Mouse (Mus musculus): Measurements from ENCODE around the gene Cyp46a1.
A peak's percentile ranks its signal among the peaks of the same experiment; 100 is the strongest.

Gene Cyp46a1

GRCm38 (mm10) chr12:108398681-108399080 is 64.5 kb downstream of the Cyp46a1 start:
- DNase-seq (ENCODE audit: low read depth, low spot score): no peak

DNA sequence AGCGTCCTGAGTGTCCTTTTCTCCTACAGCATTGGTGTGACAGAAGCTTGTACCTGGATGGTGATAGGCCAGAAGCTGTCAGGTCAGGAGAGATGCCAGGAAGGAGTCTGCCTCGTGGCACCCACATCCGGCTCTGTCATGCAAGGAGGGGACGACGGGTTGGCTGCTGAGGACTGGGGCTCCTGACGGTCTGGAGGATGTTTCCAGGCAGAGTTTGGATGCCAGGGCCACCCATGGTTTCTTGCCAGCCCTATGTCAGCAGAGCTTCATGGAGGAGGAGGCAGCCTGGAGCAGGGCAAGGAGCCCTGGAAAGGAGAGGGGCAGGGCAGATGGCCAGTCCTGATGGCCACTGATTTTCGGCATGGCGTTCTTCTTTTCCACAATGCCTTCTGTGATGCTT is 65.0 kb downstream of the Cyp46a1 start:
- DNase-seq (ENCODE audit: low read depth, low spot score): peak; percentile 44

GRCm38 (mm10) chr12:108400951-108401350 is 66.8 kb downstream of the Cyp46a1 start:
- DNase-seq (ENCODE audit: low read depth, low spot score): no peak

DNA sequence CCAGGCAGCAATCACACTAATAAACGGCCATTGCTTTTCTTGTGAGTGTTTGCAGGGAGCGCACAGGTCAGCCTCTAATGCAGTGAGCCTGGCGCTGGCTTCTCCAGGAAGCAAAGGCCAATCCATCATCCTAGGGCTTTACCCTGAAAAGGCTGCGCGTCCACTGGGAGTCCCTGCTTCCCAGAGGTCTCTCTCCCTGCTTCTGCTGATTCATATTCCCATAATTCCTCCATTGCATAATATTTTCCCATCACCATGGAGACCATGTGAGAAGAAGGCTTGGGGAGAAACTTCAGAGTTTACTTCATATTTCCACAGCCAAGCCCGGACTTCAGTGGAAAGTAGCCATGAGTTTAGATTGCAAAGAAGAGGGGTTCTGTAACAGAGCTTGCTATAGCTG is 69.8 kb downstream of the Cyp46a1 start:
- peak; percentile 81 for DNase-seq (ENCODE audit: low read depth, low spot score)

- no peak for DNase-seq (ENCODE audit: low read depth, low spot score)
Measured at GRCm38 (mm10) chr12:108409100-108409499, 74.9 kb downstream of the Cyp46a1 start.

DNA sequence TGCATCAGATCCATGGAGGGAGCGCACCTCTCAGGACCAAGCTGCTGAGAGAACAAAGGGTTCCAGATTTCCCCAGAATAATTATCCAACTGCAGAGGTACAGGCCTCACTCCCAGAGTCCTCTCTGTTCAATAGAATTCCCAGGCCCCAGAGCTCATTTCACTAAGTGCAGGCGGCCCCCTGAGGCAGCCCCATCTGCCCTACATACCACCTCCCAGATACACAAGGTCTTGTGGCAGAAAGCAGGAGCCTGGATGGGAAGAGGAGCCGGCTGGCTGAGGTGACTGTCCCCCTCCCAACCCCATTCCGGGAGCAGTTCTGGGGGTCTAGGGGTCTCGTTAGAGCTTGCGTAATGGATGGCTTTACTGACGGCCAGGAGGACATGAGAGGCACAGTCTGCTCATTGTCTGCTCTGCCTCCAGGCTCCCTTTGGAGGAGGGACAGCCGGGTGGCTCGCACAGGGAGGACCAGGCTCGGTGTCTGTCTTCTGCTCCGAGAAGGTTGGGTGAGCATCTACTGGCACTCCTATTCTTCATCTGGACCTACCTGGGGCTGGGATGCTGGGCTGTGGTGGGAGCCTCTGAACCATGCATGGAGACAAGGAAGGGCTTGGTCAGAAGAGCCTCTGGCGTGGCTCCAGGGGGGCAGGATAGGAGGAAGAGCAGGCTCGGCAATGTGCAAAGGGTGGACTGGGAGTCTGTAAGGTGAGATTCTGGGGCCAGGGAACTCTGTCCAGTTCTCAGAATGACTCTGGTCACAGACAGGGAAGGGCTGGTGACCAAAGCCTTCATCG is 76.4 kb downstream of the Cyp46a1 start:
- no peak for DNase-seq (ENCODE audit: low read depth, low spot score)

Measured in skeletal muscle tissue, adult 2 months (tissue).